Mouse (Mus musculus) heart, postnatal 36 days (tissue): Measurements from ENCODE around the gene Cldn34b2. TPM values are rescaled to one million over a fixed set of nuclear protein-coding genes. Genes with fewer than 3 reads are reported as not detected.
A peak's percentile ranks its signal among the peaks of the same experiment; 100 is the strongest.
"Not testable (repeated sequence)": the region's sequence is repeated elsewhere in the genome, so short reads cannot be mapped to it uniquely, and the experiment has no call there.

Experiments used
- DNase-seq, 2 experiments: peaks; one replicate each; pipeline ENCODE4 v3.0.0; 2021 to 2022
- intact Hi-C: fragments of 180-260 bp; cut with DNase I; formaldehyde crosslinking; loops from one replicate; pipeline ENCODE4 v1.15.1; 2025
- total RNA-seq, 2 experiments: library from RNA; stranded (reverse); gene quantifications; 2 replicates each; pipeline ENCODE4 v1.2.3; 2021

Gene Cldn34b2
- total RNA-seq = not detected

DNA sequence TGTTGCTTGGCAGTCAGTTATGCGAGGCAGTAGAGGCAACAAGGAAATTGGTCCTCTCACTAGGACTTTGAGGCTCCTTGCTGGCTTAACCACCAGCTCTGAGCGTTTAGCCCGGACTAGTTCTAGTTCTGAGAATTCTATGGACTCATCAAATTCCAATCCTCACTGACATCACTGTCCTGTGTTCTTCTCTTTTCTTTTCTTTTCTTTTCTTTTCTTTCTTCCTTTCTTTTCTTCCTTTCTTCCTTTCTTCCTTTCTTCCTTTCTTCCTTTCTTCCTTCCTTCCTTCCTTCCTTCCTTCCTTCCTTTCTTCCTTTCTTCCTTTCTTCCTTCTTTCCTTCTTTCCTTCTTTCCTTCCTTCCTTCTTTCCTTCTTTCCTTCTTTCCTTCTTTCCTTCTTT lies at the start of gene Cldn34b2:
Cldn34b2 (minus strand) TSS at position 101 of the 400 bp plus-strand sequence.
- intact Hi-C loops = not testable (repeated sequence)

DNA sequence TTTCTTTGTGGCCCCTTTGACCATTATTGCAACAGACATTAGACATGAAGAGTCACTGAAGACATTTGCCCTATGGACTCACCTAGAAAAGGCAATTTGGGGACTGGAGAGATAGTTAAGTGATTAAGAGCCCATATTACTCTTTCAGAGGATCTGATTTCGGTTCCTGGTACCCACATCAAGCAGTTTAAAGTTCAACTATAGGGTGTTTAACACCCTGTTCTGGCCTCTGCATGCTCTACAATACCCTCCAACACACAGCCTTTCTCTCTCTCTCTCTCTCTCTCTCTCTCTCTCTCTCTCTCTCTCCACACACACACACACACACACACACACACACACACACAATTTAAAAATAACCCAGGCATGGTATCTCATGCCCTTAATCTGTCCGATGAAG lies 49.4 kb upstream of the Cldn34b2 start:
- intact Hi-C loops = no loop called here
- no peak for DNase-seq

More for the DNA sequence above, at the start of gene Cldn34b2:
- DNase-seq = not testable (repeated sequence)

DNA sequence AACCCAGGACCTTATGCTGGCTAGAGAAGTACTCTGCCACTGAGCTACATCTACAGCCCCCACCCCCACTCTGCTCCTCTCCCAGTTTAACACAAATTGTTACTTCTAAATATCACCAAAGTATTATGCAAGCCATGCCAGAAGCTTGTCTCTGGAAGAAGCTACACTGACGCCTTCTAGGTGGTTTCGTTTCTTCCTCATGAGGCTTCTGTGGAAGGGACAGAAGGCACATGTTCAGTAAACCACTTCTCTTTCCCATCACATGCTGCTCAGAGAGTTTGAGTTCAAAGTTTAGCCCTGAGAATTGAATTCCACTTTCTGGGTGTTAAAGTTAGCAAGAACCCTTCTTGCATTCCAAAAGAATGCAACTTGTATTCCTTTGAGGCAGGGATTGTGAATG lies 49.0 kb upstream of the Cldn34b2 start:
- intact Hi-C loops = no loop called here
- no peak for DNase-seq

DNA sequence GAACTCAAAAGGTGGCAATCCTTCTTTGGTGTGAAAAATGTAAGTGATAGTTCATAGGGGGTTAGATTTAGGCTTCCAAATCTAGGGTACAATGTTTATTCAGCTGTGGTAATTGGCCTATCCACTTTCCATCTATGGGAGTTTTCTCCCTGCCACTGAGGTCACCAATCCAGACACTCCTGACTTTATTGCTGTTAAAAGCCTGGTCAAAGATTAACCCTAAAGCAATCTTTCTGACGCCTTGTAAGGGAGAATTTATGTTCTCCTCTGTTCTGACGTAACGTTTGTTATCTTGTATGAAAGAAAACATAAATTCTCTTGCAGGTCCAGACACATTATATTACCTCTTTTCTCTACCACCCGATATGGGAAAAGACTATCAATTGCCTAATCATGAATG lies 47.4 kb upstream of the Cldn34b2 start:
- intact Hi-C loops = no loop called here

DNA sequence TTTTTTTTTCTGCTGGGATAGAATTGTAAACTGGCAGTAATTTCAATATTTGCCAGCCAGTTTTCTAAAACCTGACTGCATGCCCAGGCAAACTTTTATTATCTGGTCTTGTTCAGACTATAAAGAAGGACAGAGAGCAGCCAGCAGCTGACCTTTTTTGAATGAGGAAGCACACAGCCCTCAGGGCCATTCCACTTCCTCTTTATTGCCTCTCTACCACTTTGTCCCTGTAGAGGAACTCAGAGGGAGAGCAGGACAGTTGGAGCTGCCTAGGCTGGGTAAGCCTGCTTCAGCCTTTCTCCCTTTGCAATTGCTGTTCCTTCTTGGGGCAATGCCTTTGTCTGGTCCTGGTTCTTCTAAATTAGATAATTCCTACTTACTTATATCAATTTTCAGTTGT lies 44.1 kb upstream of the Cldn34b2 start:
- intact Hi-C loops = no loop called here

More for the DNA sequence above, 47.4 kb upstream of the Cldn34b2 start:
- DNase-seq = no peak

DNA sequence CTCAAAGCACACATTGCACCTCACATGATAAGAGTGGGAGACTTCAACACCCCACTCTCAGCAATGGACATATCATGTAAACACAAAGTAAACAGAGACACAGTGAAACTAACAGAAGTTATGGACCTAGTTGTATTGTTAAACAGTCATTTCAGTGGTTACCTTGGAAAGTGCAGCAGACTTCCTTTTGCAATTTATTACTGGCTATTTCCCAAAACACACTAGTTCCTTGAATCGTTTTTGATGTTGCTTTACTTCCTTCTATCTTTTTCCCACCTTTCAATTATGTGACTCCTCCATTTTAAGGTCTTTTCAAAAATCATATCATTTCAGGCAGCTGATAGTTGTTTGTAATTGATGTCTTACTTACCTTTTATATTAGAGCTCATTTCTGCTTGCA lies 43.5 kb upstream of the Cldn34b2 start:
- DNase-seq = no peak
- intact Hi-C loops = no loop called here

More for the DNA sequence above, 44.1 kb upstream of the Cldn34b2 start:
- no peak for DNase-seq

DNA sequence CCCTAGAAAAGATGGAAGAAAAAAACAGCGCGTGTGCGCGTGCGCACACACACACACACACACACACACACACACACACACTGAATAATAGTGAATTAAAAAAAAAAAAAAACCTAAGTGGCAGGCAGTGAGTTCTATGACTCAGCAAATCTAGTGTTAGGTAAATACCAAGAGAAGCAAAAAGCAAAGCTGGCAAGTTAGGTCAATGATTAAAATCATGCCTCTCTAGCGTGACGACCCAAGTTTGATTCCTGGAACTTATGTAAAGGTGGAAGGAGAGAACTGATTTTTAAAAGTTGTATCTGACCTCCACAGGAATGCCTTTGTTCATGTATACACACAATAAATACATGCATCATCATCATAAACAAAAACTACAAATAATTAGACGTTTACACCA lies 41.7 kb upstream of the Cldn34b2 start:
- intact Hi-C loops = no loop called here
- no peak for DNase-seq

DNA sequence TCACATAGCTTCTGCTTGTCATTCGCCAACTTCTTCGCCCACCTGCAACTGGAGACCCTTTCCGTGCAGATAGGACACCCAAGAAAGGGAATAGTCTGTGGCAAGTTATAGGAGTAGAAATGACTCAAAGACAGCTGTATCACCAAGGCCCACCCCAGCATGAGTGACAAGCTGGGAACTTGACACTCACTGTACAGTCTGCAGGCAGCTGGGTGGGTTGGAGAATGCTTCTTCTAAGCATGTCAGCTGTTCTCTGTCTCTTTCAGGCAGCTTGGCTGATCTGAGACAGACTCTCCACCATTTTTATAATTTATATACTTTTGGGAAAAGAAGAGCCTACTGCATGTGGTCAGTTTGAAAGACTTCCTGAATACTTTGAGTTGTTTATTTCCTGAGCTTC lies 39.5 kb upstream of the Cldn34b2 start:
- intact Hi-C loops = no loop called here
- no peak for DNase-seq

DNA sequence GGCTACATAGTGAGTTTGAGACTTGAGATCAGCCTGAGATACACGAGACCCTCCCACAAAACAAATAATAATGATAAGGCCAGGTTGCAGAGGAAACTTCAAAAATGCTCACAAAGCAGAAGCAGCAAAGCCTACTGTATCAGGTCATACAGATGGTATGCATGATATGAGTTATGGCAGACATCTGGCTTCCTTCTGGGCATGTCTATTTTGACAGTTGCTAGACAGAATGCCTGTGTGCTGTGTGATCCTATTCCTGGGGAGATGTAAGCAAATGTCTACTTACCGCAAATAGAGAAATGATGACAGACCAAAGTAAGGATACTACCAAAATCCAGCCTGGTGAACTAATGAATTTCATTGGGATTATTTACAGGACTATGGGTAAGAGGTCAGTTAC lies 38.1 kb upstream of the Cldn34b2 start:
- intact Hi-C loops = no loop called here
- no peak for DNase-seq

DNA sequence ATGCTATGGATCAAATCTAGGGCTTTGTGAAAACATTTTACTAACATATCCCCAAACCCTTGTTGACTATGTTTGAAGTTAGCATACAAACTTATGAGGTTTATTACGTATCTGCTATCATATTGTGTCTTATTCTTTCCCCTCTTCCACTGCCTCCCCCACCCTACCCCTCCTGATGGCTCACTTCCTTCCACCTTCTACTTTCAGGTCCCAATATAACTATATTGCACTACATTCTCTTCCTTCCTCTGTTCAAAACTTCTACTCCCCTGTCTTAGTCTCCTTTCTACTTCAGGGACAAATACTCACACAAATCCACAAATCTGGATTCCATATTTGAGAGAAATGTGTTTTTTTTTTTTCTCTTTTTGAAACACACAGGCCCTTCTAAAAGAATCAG lies 35.3 kb upstream of the Cldn34b2 start:
- no peak for DNase-seq

DNA sequence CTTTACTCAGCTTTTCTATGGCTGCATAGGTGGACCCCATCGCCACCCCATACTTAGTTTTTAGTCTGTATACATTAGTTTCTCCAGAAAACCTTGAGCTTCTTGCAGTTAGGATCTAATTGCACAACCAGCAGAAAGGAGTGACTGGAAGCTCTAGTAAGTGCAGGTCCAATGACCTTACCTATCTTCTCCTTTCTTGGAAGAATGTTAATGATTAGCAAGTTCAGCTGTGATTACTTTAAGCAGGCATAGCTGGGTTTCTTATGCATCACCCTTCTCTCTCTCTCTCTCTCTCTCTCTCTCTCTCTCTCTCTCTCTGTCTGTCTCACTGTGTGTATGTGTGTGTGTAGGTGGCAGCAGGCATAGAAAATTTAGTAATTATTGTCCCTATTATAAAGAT lies 23.7 kb upstream of the Cldn34b2 start:
- DNase-seq = no peak
- intact Hi-C loops = no loop called here

More for the DNA sequence above, 35.3 kb upstream of the Cldn34b2 start:
- intact Hi-C loops = no loop called here

DNA sequence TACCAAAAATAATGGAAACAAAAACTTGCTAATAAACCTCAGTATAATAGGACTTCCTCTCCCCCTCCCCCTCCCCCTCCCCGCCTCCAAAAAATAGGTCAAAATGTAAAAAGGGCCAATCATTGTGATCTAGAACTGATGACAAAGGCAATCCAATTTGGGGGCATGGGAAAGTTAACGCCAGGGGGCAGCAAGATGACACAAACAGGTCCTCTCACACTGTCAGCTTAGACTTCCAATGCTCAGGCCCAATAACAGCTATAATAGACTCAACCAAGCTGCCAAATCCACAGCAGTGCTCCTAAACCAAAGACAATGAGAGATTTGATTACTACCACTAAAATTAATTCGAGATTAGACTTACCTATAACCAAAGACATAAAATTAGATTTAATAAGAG lies 16.5 kb upstream of the Cldn34b2 start:
- peak; percentile 53 to 62 for DNase-seq
- intact Hi-C loops = loop anchor here (1.0 to 2.0 kb wide), 3 partner anchors 72 to 174 kb away; partner anchors contain the start of genes Acot9 and Sat1

DNA sequence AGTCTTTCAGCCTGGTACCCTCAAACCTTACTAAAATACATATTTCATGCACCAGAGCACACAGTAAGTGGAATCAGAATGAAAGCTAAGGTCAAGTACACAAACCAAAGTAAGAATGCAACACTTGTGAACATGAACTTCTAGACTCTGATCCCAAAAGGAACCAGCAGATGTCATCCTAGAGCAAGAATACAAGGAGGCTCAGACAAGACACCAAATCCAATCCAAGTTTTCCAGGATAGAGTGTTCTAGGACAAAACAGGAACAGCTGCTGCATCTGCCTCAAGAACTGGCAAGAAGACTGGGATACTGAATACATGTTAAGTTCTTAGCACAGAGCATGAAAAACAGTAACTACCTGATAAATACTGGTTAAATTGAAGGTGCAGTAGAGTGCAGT lies 30.2 kb downstream of the Cldn34b2 start:
- DNase-seq = peak in 1 of 2 experiments; percentile 1
- intact Hi-C loops = loop anchor here (5.0 kb wide), 2 partner anchors 219 to 279 kb away; no protein-coding TSS in a partner anchor

DNA sequence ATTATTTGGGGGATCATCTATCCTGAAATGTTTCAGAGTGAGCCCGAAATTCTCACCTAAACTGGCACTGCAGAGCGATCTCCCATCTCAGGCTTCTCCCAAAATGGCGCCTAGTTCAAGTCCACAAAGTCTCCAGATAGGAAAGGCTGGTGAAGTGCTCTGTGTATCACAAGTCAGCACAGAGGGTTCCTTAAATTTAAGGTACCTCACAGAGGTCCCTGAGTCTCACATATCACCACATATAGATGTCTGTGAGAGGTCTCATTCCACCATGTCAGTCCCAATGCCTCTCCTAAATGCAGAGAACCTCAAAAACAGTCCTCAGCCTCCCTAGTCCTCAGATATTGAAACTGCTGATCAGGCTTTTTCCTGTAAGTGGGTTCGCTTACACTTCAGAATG lies 34.6 kb downstream of the Cldn34b2 start, which contains the start of gene Magea2:
Magea2 (minus strand) TSS at position 101 of the 400 bp plus-strand sequence.
- intact Hi-C loops, DNase-seq: not testable (repeated sequence)

DNA sequence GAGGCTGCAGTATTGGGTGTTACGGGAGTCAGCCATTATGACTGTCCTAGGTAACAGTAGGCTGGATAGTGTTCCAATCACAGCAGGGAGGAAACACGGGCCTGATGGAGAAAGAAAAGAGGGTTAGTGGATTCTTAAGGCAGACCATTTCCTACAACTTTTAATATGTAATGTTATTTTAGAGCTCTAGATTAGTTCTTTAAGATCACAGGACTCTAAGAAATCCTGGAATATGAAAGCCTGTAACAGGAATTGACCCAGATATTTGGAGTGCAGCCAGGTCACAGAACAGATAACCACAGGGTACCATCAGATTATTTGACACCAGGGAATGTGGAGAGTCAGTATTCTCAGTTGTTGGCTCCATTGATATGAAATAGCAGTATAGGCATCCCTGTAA lies 38.5 kb downstream of the Cldn34b2 start, which contains the start of gene Magea1:
Magea1 (minus strand) TSS at position 101 of the 400 bp plus-strand sequence.
- intact Hi-C loops, DNase-seq: not testable (repeated sequence)

Other genes starting within 250 kb of the Cldn34b2 start
- not detected for gene Cldn34b1, start 238.1 kb downstream of the Cldn34b2 start, total RNA-seq
- gene Magea6, start 192.4 kb downstream of the Cldn34b2 start, total RNA-seq = not detected
- gene Magea3, start 178.9 kb downstream of the Cldn34b2 start, total RNA-seq = not detected
- gene Magea8, start 132.6 kb downstream of the Cldn34b2 start, total RNA-seq = not detected
- not detected for gene Magea5, start 65.3 kb downstream of the Cldn34b2 start, total RNA-seq
- gene Magea1, start 38.6 kb downstream of the Cldn34b2 start, total RNA-seq = not detected
- gene Magea2, start 34.7 kb downstream of the Cldn34b2 start, total RNA-seq = not detected
- 10 to 100 TPM; 34.4 to 41.1 TPM for gene Sat1, start 88.0 kb upstream of the Cldn34b2 start, total RNA-seq
- gene Acot9, start 134.0 kb upstream of the Cldn34b2 start, total RNA-seq = 10 to 100 TPM; 26.0 to 26.5 TPM
- 10 to 100 TPM; 22.6 to 33.4 TPM for gene Prdx4, start 212.3 kb upstream of the Cldn34b2 start, total RNA-seq